Mouse (Mus musculus): ENCODE measurements around the gene Mindy2. TPM values are rescaled to one million over a fixed set of nuclear protein-coding genes. Genes with fewer than 3 reads are reported as not detected.

Gene Mindy2
- polyA plus RNA-seq, 2 experiments = 7.8 to 13.7 TPM

- DNase-seq (ENCODE audit: low read depth in 3 of 3, low spot score in 3 of 3) (no peak), ATAC-seq (ENCODE audit: insufficient read depth) (no peak)
- H3K27ac ChIP-seq = peak overlapping the region; percentile 36
- H3K4me2 ChIP-seq (ENCODE audit: low read depth) = no peak overlapping the region
- H3K27me3 ChIP-seq (ENCODE audit: control insufficient read depth, insufficient read depth, low read length) = no peaks in the 10 kb centered on the region
- no peaks in the 10 kb centered on the region; the same call in 1 of the 2 replicates for H3K36me3 ChIP-seq (replicated peaks; ENCODE audit: control insufficient read depth, insufficient read depth, low read depth)
- no peak overlapping the region for H3K9ac ChIP-seq (replicated peaks)
- peaks cover 33 to 39% of the 10 kb centered on the region in 2 experiments for H3K4me1 ChIP-seq (replicated peaks; ENCODE audit: control insufficient read depth in 2 of 2, insufficient read depth in 2 of 2, low read length in 1 of 2)
- H3K4me3 ChIP-seq (ENCODE audit: insufficient read depth in 1 of 2, low read depth in 2 of 2, low read length in 2 of 2) = no peak overlapping the region
- TF ChIP-seq CTCF (IDR thresholded peaks at IDR 0.05; ENCODE audit: low read depth) (peak; percentile 73), EP300 (IDR thresholded peaks at IDR 0.05; ENCODE audit: low read depth) (no peak)
- peaks cover 3% of the 10 kb centered on the region; the same call in 1 of the 2 replicates for H3K9me3 ChIP-seq (ENCODE audit: control insufficient read depth, low read length)
Observed at GRCm38 (mm10) chr9:70668048-70668447, 11.1 kb upstream of the Mindy2 start.

GRCm38 (mm10) chr9:70666811-70667210 lies 9.8 kb upstream of the Mindy2 start:
- Histone ChIP-seq H3K4me2 (ENCODE audit: low read depth) (no peak overlapping the region), H3K9me3 (ENCODE audit: control insufficient read depth, low read length) (peaks cover 3% of the 10 kb centered on the region; the same call in 1 of the 2 replicates), H3K27me3 (ENCODE audit: control insufficient read depth, insufficient read depth, low read length) (no peaks in the 10 kb centered on the region), H3K36me3 (replicated peaks; ENCODE audit: control insufficient read depth, insufficient read depth, low read depth) (no peaks in the 10 kb centered on the region; the same call in 1 of the 2 replicates), H3K4me3 (ENCODE audit: insufficient read depth in 1 of 2, low read depth in 2 of 2, low read length in 2 of 2) (no peak overlapping the region), H3K4me1 (replicated peaks; ENCODE audit: control insufficient read depth in 2 of 2, insufficient read depth in 2 of 2, low read length in 1 of 2) (peaks cover 27 to 29% of the 10 kb centered on the region in 2 experiments), H3K9ac (replicated peaks) (no peak overlapping the region), H3K27ac (no peak overlapping the region; the same call in 1 of the 2 replicates)
- 0 out of 2 replicates have a peak, but pooled peaks have one; percentile 17 for TF ChIP-seq CTCF (IDR thresholded peaks at IDR 0.05; ENCODE audit: low read depth)
- TF ChIP-seq EP300 (IDR thresholded peaks at IDR 0.05; ENCODE audit: low read depth) = no peak
- ATAC-seq (ENCODE audit: insufficient read depth) (no peak), DNase-seq (ENCODE audit: low read depth in 3 of 3, low spot score in 3 of 3) (no peak)
- 57% methylated on average over 7 of the region's 7 CpGs for WGBS (ENCODE audit: insufficient replicate concordance)

- TF ChIP-seq CTCF (IDR thresholded peaks at IDR 0.05; ENCODE audit: low read depth) (no peak), EP300 (IDR thresholded peaks at IDR 0.05; ENCODE audit: low read depth) (no peak)
- Histone ChIP-seq H3K4me2 (ENCODE audit: low read depth) (no peak overlapping the region), H3K9ac (replicated peaks) (no peak overlapping the region; the same call in 1 of the 2 replicates), H3K4me1 (replicated peaks; ENCODE audit: control insufficient read depth in 2 of 2, insufficient read depth in 2 of 2, low read length in 1 of 2) (peaks cover 16 to 24% of the 10 kb centered on the region in 2 experiments), H3K9me3 (ENCODE audit: control insufficient read depth, low read length) (peaks cover 3% of the 10 kb centered on the region; the same call in 1 of the 2 replicates), H3K4me3 (ENCODE audit: insufficient read depth in 1 of 2, low read depth in 2 of 2, low read length in 2 of 2) (no peak overlapping the region), H3K36me3 (replicated peaks; ENCODE audit: control insufficient read depth, insufficient read depth, low read depth) (no peaks in the 10 kb centered on the region; the same call in 1 of the 2 replicates), H3K27ac (no peak overlapping the region), H3K27me3 (ENCODE audit: control insufficient read depth, insufficient read depth, low read length) (no peaks in the 10 kb centered on the region)
- 65% methylated on average over 16 of the region's 16 CpGs for WGBS (ENCODE audit: insufficient replicate concordance)
- no peak for DNase-seq (ENCODE audit: low read depth in 3 of 3, low spot score in 3 of 3)
- ATAC-seq (ENCODE audit: insufficient read depth) = no peak
Observed at GRCm38 (mm10) chr9:70665372-70666145, 8.6 kb upstream of the Mindy2 start.

- no peak for TF ChIP-seq EP300 (IDR thresholded peaks at IDR 0.05; ENCODE audit: low read depth)
- Histone ChIP-seq H3K4me3 (ENCODE audit: insufficient read depth in 1 of 2, low read depth in 2 of 2, low read length in 2 of 2) (no peak overlapping the region), H3K9me3 (ENCODE audit: control insufficient read depth, low read length) (peaks cover 3% of the 10 kb centered on the region; the same call in 1 of the 2 replicates), H3K4me2 (ENCODE audit: low read depth) (no peak overlapping the region), H3K9ac (replicated peaks) (no peak overlapping the region; the same call in 1 of the 2 replicates), H3K4me1 (replicated peaks; ENCODE audit: control insufficient read depth in 2 of 2, insufficient read depth in 2 of 2, low read length in 1 of 2) (peaks cover 11 to 18% of the 10 kb centered on the region in 2 experiments), H3K36me3 (replicated peaks; ENCODE audit: control insufficient read depth, insufficient read depth, low read depth) (no peaks in the 10 kb centered on the region; the same call in 1 of the 2 replicates), H3K27me3 (ENCODE audit: control insufficient read depth, insufficient read depth, low read length) (no peaks in the 10 kb centered on the region), H3K27ac (no peak overlapping the region)
- DNase-seq (ENCODE audit: low read depth in 3 of 3, low spot score in 3 of 3) (no peak), ATAC-seq (ENCODE audit: insufficient read depth) (no peak)
- WGBS (ENCODE audit: insufficient replicate concordance) = 73% methylated on average over 4 of the region's 4 CpGs
Observed at GRCm38 (mm10) chr9:70664847-70665246, 7.9 kb upstream of the Mindy2 start.

- 23% methylated on average over 2 of the region's 2 CpGs for WGBS (ENCODE audit: insufficient replicate concordance)
- Histone ChIP-seq H3K27ac (peak overlapping the region; percentile 92), H3K4me3 (ENCODE audit: insufficient read depth in 1 of 2, low read depth in 2 of 2, low read length in 2 of 2) (peak overlapping the region; percentile 55 to 71), H3K4me1 (replicated peaks; ENCODE audit: control insufficient read depth in 2 of 2, insufficient read depth in 2 of 2, low read length in 1 of 2) (peaks cover 15 to 27% of the 10 kb centered on the region in 2 experiments), H3K4me2 (ENCODE audit: low read depth) (peak overlapping the region; percentile 81), H3K9me3 (ENCODE audit: control insufficient read depth, low read length) (no peaks in the 10 kb centered on the region), H3K36me3 (replicated peaks; ENCODE audit: control insufficient read depth, insufficient read depth, low read depth) (peaks cover 3% of the 10 kb centered on the region; the same call in 1 of the 2 replicates), H3K27me3 (ENCODE audit: control insufficient read depth, insufficient read depth, low read length) (no peaks in the 10 kb centered on the region), H3K9ac (replicated peaks) (peak overlapping the region; percentile 92)
- DNase-seq (ENCODE audit: low read depth in 3 of 3, low spot score in 3 of 3) (no peak), ATAC-seq (ENCODE audit: insufficient read depth) (no peak)
- TF ChIP-seq EP300 (IDR thresholded peaks at IDR 0.05; ENCODE audit: low read depth) (no peak), CTCF (IDR thresholded peaks at IDR 0.05; ENCODE audit: low read depth) (no peak)
Observed at GRCm38 (mm10) chr9:70658266-70658665, 1.3 kb upstream of the Mindy2 start.
